ENCODE assay signal across 14 mouse cellular contexts in genomic region chr17:15294165-15294585, GRCm38 (mm10).
A peak's percentile ranks its signal among the peaks of the same experiment; 100 is the strongest.
DNase-seq lines count a peak whose midpoint lies in the region; ATAC-seq and TF ChIP-seq lines count a peak whose summit lies in the region.
"Had no signal": no experiment of that assay in that cellular context is flagged by ENCODE, and none has a peak within 500 bp of the region (broad histone marks: within the 10 kb centered on the region; RNA-seq: fewer than 3 reads in every experiment).

No protein-coding gene starts in this region.

- H3K27ac ChIP-seq in hindbrain, embryonic 10.5 days, result peak overlapping the region; percentile 45; the same call in 1 of the 2 replicates
- no peak overlapping the region for H3K27ac ChIP-seq in hindbrain, postnatal 0 days
- H3K27ac ChIP-seq in hindbrain, embryonic 14.5 days, result no peak overlapping the region
- H3K27ac ChIP-seq in neural tube, embryonic 13.5 days (replicated peaks), result no peak overlapping the region
- H3K27ac ChIP-seq: embryonic facial prominence, embryonic 10.5 days; heart, embryonic 10.5 days; stomach, embryonic 15.5 days had no signal

- no peak overlapping the region for H3K4me2 ChIP-seq in hindbrain, postnatal 0 days (ENCODE audit: low read depth, low read length)
- no peak overlapping the region for H3K4me2 ChIP-seq in hindbrain, embryonic 14.5 days (replicated peaks)
- H3K4me2 ChIP-seq in neural tube, embryonic 13.5 days, result no peak overlapping the region
- H3K4me2 ChIP-seq: stomach, embryonic 15.5 days had no signal

- H3K9me3 ChIP-seq in hindbrain, embryonic 10.5 days, result no peaks in the 10 kb centered on the region
- no peaks in the 10 kb centered on the region for H3K9me3 ChIP-seq in hindbrain, postnatal 0 days (ENCODE audit: low read length)
- H3K9me3 ChIP-seq in hindbrain, embryonic 14.5 days (ENCODE audit: control insufficient read depth, low read length), result no peaks in the 10 kb centered on the region
- H3K9me3 ChIP-seq in neural tube, embryonic 13.5 days, result no peaks in the 10 kb centered on the region
- H3K9me3 ChIP-seq: embryonic facial prominence, embryonic 10.5 days; heart, embryonic 10.5 days; stomach, embryonic 15.5 days had no signal

- TF ChIP-seq CTCF in hindbrain, postnatal 0 days (IDR thresholded peaks at IDR 0.05; ENCODE audit: low read depth), result no peak

- DNase-seq in hindbrain, embryonic 10.5 days (ENCODE audit: low spot score), result no peak
- no peak for DNase-seq in hindbrain, postnatal 0 days (ENCODE audit: low spot score)
- peak; percentile 47 for DNase-seq in forelimb bud, embryonic 11.5 days (ENCODE audit: low read depth, low spot score)
- no peak for DNase-seq in hindbrain, embryonic 14.5 days (ENCODE audit: low spot score)
- DNase-seq in lung, postnatal 4 days, result no peak
- DNase-seq: cerebellum, adult 9-11 months; gastrocnemius, postnatal 14 days; heart, postnatal 14 days; lung, adult 18-20 months had no signal

- WGBS in hindbrain, embryonic 10.5 days, result 63% methylated on average over 5 of the region's 5 CpGs
- 49% methylated on average over 5 of the region's 5 CpGs for WGBS in hindbrain, postnatal 0 days
- 34% methylated on average over 5 of the region's 5 CpGs for WGBS in hindbrain, embryonic 14.5 days
- 27% methylated on average over 5 of the region's 5 CpGs for WGBS in neural tube, embryonic 13.5 days

- H3K36me3 ChIP-seq in hindbrain, embryonic 10.5 days, result no peaks in the 10 kb centered on the region
- H3K36me3 ChIP-seq in hindbrain, postnatal 0 days (ENCODE audit: insufficient read depth, low read length), result no peaks in the 10 kb centered on the region
- H3K36me3 ChIP-seq in hindbrain, embryonic 14.5 days (replicated peaks; ENCODE audit: control insufficient read depth, insufficient read depth), result no peaks in the 10 kb centered on the region
- no peaks in the 10 kb centered on the region for H3K36me3 ChIP-seq in neural tube, embryonic 13.5 days
- H3K36me3 ChIP-seq: embryonic facial prominence, embryonic 10.5 days; heart, embryonic 10.5 days; stomach, embryonic 15.5 days had no signal

- H3K4me3 ChIP-seq in hindbrain, embryonic 10.5 days, result no peak overlapping the region
- no peak overlapping the region for H3K4me3 ChIP-seq in hindbrain, postnatal 0 days (ENCODE audit: low read length)
- no peak overlapping the region for H3K4me3 ChIP-seq in hindbrain, embryonic 14.5 days (replicated peaks; ENCODE audit: low read length)
- H3K4me3 ChIP-seq in neural tube, embryonic 13.5 days, result no peak overlapping the region
- H3K4me3 ChIP-seq: embryonic facial prominence, embryonic 10.5 days; heart, embryonic 10.5 days; stomach, embryonic 15.5 days had no signal

- no peak for ATAC-seq in hindbrain, postnatal 0 days
- peak; percentile 53; the same call in 1 of the 2 replicates for ATAC-seq in hindbrain, embryonic 14.5 days (ENCODE audit: low FRiP score)
- peak; percentile 23; the same call in 1 of the 2 replicates for ATAC-seq in neural tube, embryonic 13.5 days (ENCODE audit: low read depth)
- ATAC-seq in activated CD4-positive, CD25-positive, alpha-beta regulatory T cell, adult 4 months, result no peak

- H3K4me1 ChIP-seq in hindbrain, embryonic 10.5 days (replicated peaks), result peaks cover 28% of the 10 kb centered on the region
- no peaks in the 10 kb centered on the region for H3K4me1 ChIP-seq in hindbrain, postnatal 0 days (ENCODE audit: insufficient read depth, low read length)
- no peaks in the 10 kb centered on the region for H3K4me1 ChIP-seq in hindbrain, embryonic 14.5 days (replicated peaks; ENCODE audit: control insufficient read depth, insufficient read depth, low read length)
- H3K4me1 ChIP-seq in neural tube, embryonic 13.5 days (replicated peaks), result peaks cover 7% of the 10 kb centered on the region

- H3K27me3 ChIP-seq in hindbrain, embryonic 10.5 days (ENCODE audit: insufficient read depth, poor library complexity, severe bottlenecking), result peaks cover 5% of the 10 kb centered on the region; the same call in 1 of the 2 replicates
- H3K27me3 ChIP-seq in hindbrain, postnatal 0 days (ENCODE audit: insufficient read depth, low read length), result no peaks in the 10 kb centered on the region
- H3K27me3 ChIP-seq in hindbrain, embryonic 14.5 days (ENCODE audit: control insufficient read depth, insufficient read depth, low read length), result no peaks in the 10 kb centered on the region
- H3K27me3 ChIP-seq in neural tube, embryonic 13.5 days, result 0 out of 2 replicates have a peak, but pooled peaks cover 6% of the 10 kb centered on the region
- H3K27me3 ChIP-seq: stomach, embryonic 15.5 days had no signal

- H3K9ac ChIP-seq in hindbrain, postnatal 0 days (replicated peaks; ENCODE audit: low read length), result no peak overlapping the region
- no peak overlapping the region for H3K9ac ChIP-seq in hindbrain, embryonic 14.5 days
- H3K9ac ChIP-seq in neural tube, embryonic 13.5 days, result no peak overlapping the region
- H3K9ac ChIP-seq: stomach, embryonic 15.5 days had no signal

Comparison
In these comparisons a context has a peak if more than half of its experiments do, and no peak if none do; other contexts are left out.
1. ATAC-seq: peak in hindbrain, embryonic 14.5 days (single experiment) and neural tube, embryonic 13.5 days (single experiment); none in hindbrain, postnatal 0 days (single experiment) and activated CD4-positive, CD25-positive, alpha-beta regulatory T cell, adult 4 months (single experiment).